Mouse (Mus musculus): ENCODE measurements around the gene Slc1a3. TPM values are rescaled to one million over a fixed set of nuclear protein-coding genes. Genes with fewer than 3 reads are reported as not detected.
"Not testable (repeated sequence)": the region's sequence is repeated elsewhere in the genome, so short reads cannot be mapped to it uniquely, and the experiment has no call there.

Gene Slc1a3
- polyA plus RNA-seq, 1 experiment from 2014 or later: 142 TPM

- Histone ChIP-seq H3K27ac (ENCODE audit: low read length) (no peak overlapping the region), H3K4me3 (ENCODE audit: low read depth, low read length) (no peak overlapping the region), H3K36me3 (ENCODE audit: control insufficient read depth, insufficient read depth, low read length) (no peaks in the 10 kb centered on the region), H3K4me2 (ENCODE audit: low read length) (no peak overlapping the region), H3K4me1 (ENCODE audit: control insufficient read depth, insufficient read depth, low read length) (peaks cover 14% of the 10 kb centered on the region; the same call in 1 of the 2 replicates), H3K9me3 (replicated peaks; ENCODE audit: control insufficient read depth, low read length, poor library complexity, severe bottlenecking) (no peaks in the 10 kb centered on the region), H3K27me3 (ENCODE audit: control insufficient read depth, insufficient read depth, low read depth, low read length) (no peaks in the 10 kb centered on the region; the same call in 1 of the 2 replicates), H3K9ac (ENCODE audit: low read depth, low read length) (no peak overlapping the region)
- 64% methylated on average over 2 of the region's 2 CpGs for WGBS
- ATAC-seq: no peak
Observed at GRCm38 (mm10) chr15:8712433-8712984, 1.9 kb upstream of the Slc1a3 start.

- H3K4me3 ChIP-seq (ENCODE audit: low read depth, low read length): no peak overlapping the region
- H3K36me3 ChIP-seq (ENCODE audit: control insufficient read depth, insufficient read depth, low read length): no peaks in the 10 kb centered on the region
- no peak overlapping the region for H3K4me2 ChIP-seq (ENCODE audit: low read length)
- ATAC-seq: no peak
- H3K4me1 ChIP-seq (ENCODE audit: control insufficient read depth, insufficient read depth, low read length): peaks cover 14% of the 10 kb centered on the region; the same call in 1 of the 2 replicates
- H3K9me3 ChIP-seq (replicated peaks; ENCODE audit: control insufficient read depth, low read length, poor library complexity, severe bottlenecking): no peaks in the 10 kb centered on the region
- H3K27me3 ChIP-seq (ENCODE audit: control insufficient read depth, insufficient read depth, low read depth, low read length): no peaks in the 10 kb centered on the region; the same call in 1 of the 2 replicates
- H3K9ac ChIP-seq (ENCODE audit: low read depth, low read length): no peak overlapping the region
- WGBS: 68% methylated on average over 9 of the region's 9 CpGs
- H3K27ac ChIP-seq (ENCODE audit: low read length): no peak overlapping the region
Observed at GRCm38 (mm10) chr15:8711630-8712310, 1.2 kb upstream of the Slc1a3 start.

- Histone ChIP-seq H3K9ac (ENCODE audit: low read depth, low read length) (0 out of 2 replicates have a peak overlapping the region, but pooled peaks have one; percentile 16), H3K27ac (ENCODE audit: low read length) (no peak overlapping the region), H3K27me3 (ENCODE audit: control insufficient read depth, insufficient read depth, low read depth, low read length) (no peaks in the 10 kb centered on the region; the same call in 1 of the 2 replicates), H3K36me3 (ENCODE audit: control insufficient read depth, insufficient read depth, low read length) (no peaks in the 10 kb centered on the region), H3K9me3 (replicated peaks; ENCODE audit: control insufficient read depth, low read length, poor library complexity, severe bottlenecking) (no peaks in the 10 kb centered on the region), H3K4me2 (ENCODE audit: low read length) (peak overlapping the region; percentile 93), H3K4me1 (ENCODE audit: control insufficient read depth, insufficient read depth, low read length) (peaks cover 10% of the 10 kb centered on the region; the same call in 1 of the 2 replicates), H3K4me3 (ENCODE audit: low read depth, low read length) (peak overlapping the region; percentile 57)
- ATAC-seq: peak; percentile 71
- under 1% methylated on average over 11 of the region's 11 CpGs for WGBS
Observed at GRCm38 (mm10) chr15:8709578-8709977, 986 bp downstream of the Slc1a3 start.

- Histone ChIP-seq H3K27me3 (ENCODE audit: control insufficient read depth, insufficient read depth, low read depth, low read length) (no peaks in the 10 kb centered on the region; the same call in 1 of the 2 replicates), H3K4me2 (ENCODE audit: low read length) (peak overlapping the region; percentile 13; the same call in 1 of the 2 replicates), H3K9ac (ENCODE audit: low read depth, low read length) (no peak overlapping the region), H3K4me1 (ENCODE audit: control insufficient read depth, insufficient read depth, low read length) (peaks cover 10% of the 10 kb centered on the region; the same call in 1 of the 2 replicates), H3K4me3 (ENCODE audit: low read depth, low read length) (no peak overlapping the region), H3K36me3 (ENCODE audit: control insufficient read depth, insufficient read depth, low read length) (no peaks in the 10 kb centered on the region), H3K27ac (ENCODE audit: low read length) (peak overlapping the region; percentile 4; the same call in 1 of the 2 replicates), H3K9me3 (replicated peaks; ENCODE audit: control insufficient read depth, low read length, poor library complexity, severe bottlenecking) (no peaks in the 10 kb centered on the region)
- no peak for ATAC-seq
- WGBS: 73% methylated on average over 5 of the region's 5 CpGs
Observed at GRCm38 (mm10) chr15:8706613-8707012, 4.0 kb downstream of the Slc1a3 start.

DNA sequence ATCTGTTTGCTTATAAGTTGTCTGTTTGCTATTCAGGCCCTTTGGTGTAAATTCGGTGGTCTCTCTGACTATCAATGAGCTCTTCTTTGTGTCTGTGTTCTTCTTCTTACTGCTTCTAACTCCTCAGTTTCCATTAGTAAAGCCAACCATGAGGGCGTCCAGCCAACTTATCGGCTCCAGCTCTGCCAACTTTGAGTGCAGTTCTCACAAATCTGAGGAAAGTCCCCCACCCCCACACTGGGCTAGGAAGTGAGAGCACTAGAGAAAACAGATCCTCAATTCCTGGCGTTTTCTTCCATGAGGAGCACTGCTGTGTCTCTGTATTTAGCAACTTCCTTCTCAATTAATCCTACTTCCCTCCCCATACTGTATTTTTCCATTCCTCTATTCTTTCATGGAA lies 4.4 kb downstream of the Slc1a3 start:
- H3K27ac ChIP-seq (ENCODE audit: low read length): 0 out of 2 replicates have a peak overlapping the region, but pooled peaks have one; percentile 4
- H3K9me3 ChIP-seq (replicated peaks; ENCODE audit: control insufficient read depth, low read length, poor library complexity, severe bottlenecking): no peaks in the 10 kb centered on the region
- 75% methylated on average over 4 of the region's 4 CpGs for WGBS
- H3K4me1 ChIP-seq (ENCODE audit: control insufficient read depth, insufficient read depth, low read length): peaks cover 10% of the 10 kb centered on the region; the same call in 1 of the 2 replicates
- H3K27me3 ChIP-seq (ENCODE audit: control insufficient read depth, insufficient read depth, low read depth, low read length): no peaks in the 10 kb centered on the region; the same call in 1 of the 2 replicates
- no peak overlapping the region for H3K4me2 ChIP-seq (ENCODE audit: low read length)
- H3K36me3 ChIP-seq (ENCODE audit: control insufficient read depth, insufficient read depth, low read length): no peaks in the 10 kb centered on the region
- H3K4me3 ChIP-seq (ENCODE audit: low read depth, low read length): no peak overlapping the region
- no peak for ATAC-seq
- H3K9ac ChIP-seq (ENCODE audit: low read depth, low read length): no peak overlapping the region

DNA sequence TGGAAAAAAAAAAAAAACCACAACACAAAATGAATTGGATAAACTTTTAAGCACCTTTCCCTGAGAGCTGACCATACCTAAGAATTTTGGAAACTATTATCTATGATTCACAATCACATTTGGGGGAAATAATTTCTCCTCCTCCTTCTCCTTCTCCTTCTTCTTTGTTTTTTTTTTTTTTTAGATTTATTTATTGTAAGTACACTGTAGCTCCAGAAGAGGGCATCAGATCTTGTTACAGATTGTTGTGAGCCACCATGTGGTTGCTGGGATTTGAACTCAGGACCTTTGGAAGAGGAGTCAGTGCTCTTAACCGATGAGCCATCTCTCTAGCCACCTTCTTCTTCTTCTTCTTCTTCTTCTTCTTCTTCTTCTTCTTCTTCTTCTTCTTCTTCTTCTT lies 5.0 kb downstream of the Slc1a3 start:
- H3K36me3 ChIP-seq (ENCODE audit: control insufficient read depth, insufficient read depth, low read length); H3K9me3 ChIP-seq (replicated peaks; ENCODE audit: control insufficient read depth, low read length, poor library complexity, severe bottlenecking); ATAC-seq; H3K9ac ChIP-seq (ENCODE audit: low read depth, low read length); H3K4me3 ChIP-seq (ENCODE audit: low read depth, low read length); H3K4me1 ChIP-seq (ENCODE audit: control insufficient read depth, insufficient read depth, low read length); H3K27ac ChIP-seq (ENCODE audit: low read length); H3K4me2 ChIP-seq (ENCODE audit: low read length); H3K27me3 ChIP-seq (ENCODE audit: control insufficient read depth, insufficient read depth, low read depth, low read length): not testable (repeated sequence)
- 96% methylated on average over 1 of the region's 1 CpGs for WGBS

DNA sequence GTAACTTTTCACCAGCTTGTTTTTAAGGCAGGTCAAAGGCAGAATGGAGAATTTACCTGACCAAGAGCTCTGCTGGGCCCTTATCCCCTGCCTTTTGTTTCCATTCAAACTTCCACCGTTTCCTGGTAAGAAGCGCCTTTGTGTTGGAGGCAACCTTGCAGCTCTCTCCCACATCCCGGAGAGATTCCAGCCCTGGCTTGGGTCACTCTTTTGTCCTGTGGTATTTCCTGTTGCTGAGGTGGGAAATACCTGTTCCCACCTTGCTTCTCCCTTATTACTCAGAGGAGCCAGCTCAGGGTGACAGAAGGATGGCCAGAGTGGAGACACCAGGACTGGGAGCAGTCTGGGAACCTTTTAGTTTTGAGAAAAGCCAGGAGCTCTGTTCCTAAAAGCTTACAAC lies 12.6 kb downstream of the Slc1a3 start:
- no peaks in the 10 kb centered on the region for H3K27me3 ChIP-seq (ENCODE audit: control insufficient read depth, insufficient read depth, low read depth, low read length)
- no peak overlapping the region for H3K4me3 ChIP-seq (ENCODE audit: low read depth, low read length)
- WGBS: 34% methylated on average over 3 of the region's 3 CpGs
- ATAC-seq: no peak
- no peak overlapping the region for H3K27ac ChIP-seq (ENCODE audit: low read length)
- no peak overlapping the region for H3K9ac ChIP-seq (ENCODE audit: low read depth, low read length)
- H3K4me1 ChIP-seq (ENCODE audit: control insufficient read depth, insufficient read depth, low read length): no peaks in the 10 kb centered on the region
- H3K9me3 ChIP-seq (replicated peaks; ENCODE audit: control insufficient read depth, low read length, poor library complexity, severe bottlenecking): no peaks in the 10 kb centered on the region
- no peak overlapping the region for H3K4me2 ChIP-seq (ENCODE audit: low read length)
- H3K36me3 ChIP-seq (ENCODE audit: control insufficient read depth, insufficient read depth, low read length): no peaks in the 10 kb centered on the region

- Histone ChIP-seq H3K36me3 (ENCODE audit: control insufficient read depth, insufficient read depth, low read length) (no peaks in the 10 kb centered on the region), H3K27ac (ENCODE audit: low read length) (no peak overlapping the region), H3K4me2 (ENCODE audit: low read length) (no peak overlapping the region), H3K9me3 (replicated peaks; ENCODE audit: control insufficient read depth, low read length, poor library complexity, severe bottlenecking) (no peaks in the 10 kb centered on the region), H3K4me1 (ENCODE audit: control insufficient read depth, insufficient read depth, low read length) (no peaks in the 10 kb centered on the region), H3K27me3 (ENCODE audit: control insufficient read depth, insufficient read depth, low read depth, low read length) (no peaks in the 10 kb centered on the region), H3K9ac (ENCODE audit: low read depth, low read length) (no peak overlapping the region), H3K4me3 (ENCODE audit: low read depth, low read length) (no peak overlapping the region)
- WGBS: 66% methylated on average over 3 of the region's 3 CpGs
- no peak for ATAC-seq
Observed at GRCm38 (mm10) chr15:8697500-8697899, 13.1 kb downstream of the Slc1a3 start.

GRCm38 (mm10) chr15:8690141-8690540 lies 20.4 kb downstream of the Slc1a3 start:
- H3K4me3 ChIP-seq (ENCODE audit: low read depth, low read length); H3K27me3 ChIP-seq (ENCODE audit: control insufficient read depth, insufficient read depth, low read depth, low read length); ATAC-seq; H3K4me1 ChIP-seq (ENCODE audit: control insufficient read depth, insufficient read depth, low read length); H3K9ac ChIP-seq (ENCODE audit: low read depth, low read length); H3K9me3 ChIP-seq (replicated peaks; ENCODE audit: control insufficient read depth, low read length, poor library complexity, severe bottlenecking); H3K27ac ChIP-seq (ENCODE audit: low read length); H3K4me2 ChIP-seq (ENCODE audit: low read length); H3K36me3 ChIP-seq (ENCODE audit: control insufficient read depth, insufficient read depth, low read length): not testable (repeated sequence)
- WGBS: 96% methylated on average over 6 of the region's 6 CpGs
